Mouse (Mus musculus) urinary bladder, adult 2 months (tissue): ENCODE measurements around the gene Rdx. TPM values are rescaled to one million over a fixed set of nuclear protein-coding genes. Genes with fewer than 3 reads are reported as not detected.
"Not testable (repeated sequence)": the region's sequence is repeated elsewhere in the genome, so short reads cannot be mapped to it uniquely, and the experiment has no call there.

Source experiments
- DNase-seq: peaks from one replicate; pipeline ENCODE4 v3.0.0; 2022; ENCODE audit warnings: low spot score
- polyA plus RNA-seq: library from polyadenylated mRNA; depleted of rRNA; stranded (reverse); fragments of >200 nt; gene quantifications from 2 replicates; pipeline ENCODE4 v1.2.3, GENCODE M21; 2012

The Rdx gene
- polyA plus RNA-seq, 1 experiment = 38.1 TPM

DNA sequence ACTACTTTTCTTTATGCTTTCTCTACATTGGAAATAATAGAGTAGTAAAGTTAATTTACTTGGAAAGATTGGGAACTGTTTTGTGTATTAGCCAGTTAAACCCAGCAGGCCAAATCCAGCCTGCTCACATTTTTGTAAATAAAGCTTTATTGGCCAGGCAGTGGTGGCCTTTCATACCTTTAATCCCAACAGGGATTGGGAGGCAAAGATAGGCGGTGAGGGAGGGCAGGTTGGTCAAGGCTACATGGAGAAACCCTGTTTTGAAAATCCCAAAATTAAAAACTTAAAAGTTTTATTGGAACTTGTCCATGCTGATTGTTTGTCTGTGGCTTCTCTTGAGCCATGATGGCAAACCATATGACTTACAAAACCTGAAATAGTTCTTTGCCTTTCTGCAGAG, 5.2 kb downstream of the Rdx start:
- no peak for DNase-seq

DNA sequence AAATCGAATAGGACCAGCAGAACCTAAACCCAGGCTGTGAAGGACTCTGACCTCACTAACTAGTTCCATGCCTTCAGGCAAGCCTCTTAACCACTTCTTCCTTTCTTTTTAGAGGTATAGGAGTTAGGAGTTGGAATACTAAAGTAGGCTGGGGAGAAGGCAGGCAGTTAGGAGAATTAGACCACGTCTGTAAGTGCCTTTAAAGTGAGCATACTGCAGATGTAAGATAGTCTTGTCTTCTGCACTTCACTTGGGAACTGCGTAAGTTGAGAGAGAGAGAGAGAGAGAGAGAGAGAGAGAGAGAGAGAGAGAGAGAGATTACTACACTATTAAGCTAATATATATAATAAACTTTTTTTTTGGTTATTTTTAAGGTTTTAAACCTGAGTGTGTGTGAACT, 8.3 kb downstream of the Rdx start:
- no peak for DNase-seq

DNA sequence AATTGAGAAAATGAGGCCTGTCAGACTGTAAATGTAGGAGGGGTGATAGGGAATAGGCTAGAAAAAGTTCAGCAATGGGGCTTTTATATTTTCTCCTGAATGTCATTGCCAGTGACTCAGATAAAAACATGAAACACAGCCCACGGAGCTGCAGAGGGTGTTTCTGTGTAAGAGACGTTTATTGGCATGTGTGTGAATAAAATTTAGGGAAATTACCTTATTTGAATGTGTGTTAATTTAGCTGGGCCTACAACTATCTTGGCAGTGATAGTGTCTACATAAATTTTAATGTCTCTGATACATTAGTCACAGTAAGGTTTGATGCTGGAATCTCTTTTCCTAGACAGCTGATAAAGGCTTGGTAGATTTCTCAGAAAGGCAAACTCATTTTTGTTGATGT, 12.8 kb downstream of the Rdx start:
- DNase-seq = no peak

DNA sequence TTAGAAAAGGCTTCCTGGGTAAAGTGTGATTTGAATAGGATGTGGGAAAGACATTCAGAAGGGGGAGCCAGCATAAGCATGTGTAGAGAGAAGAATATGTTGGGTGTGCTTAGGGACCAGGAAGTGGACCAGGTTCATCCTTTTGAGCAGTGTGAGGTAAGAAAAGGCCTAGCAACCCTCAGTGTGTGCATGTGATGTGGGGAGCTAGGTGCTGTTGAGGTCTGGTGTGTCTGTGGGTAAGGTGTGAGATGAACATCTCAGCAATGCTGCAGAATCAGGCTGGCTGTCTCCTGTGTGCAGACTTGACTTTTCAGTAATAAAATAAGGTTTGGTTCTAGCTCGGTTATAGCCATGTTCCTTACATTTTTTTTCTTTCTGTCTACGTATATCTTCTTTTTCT, 23.1 kb downstream of the Rdx start:
- no peak for DNase-seq

DNA sequence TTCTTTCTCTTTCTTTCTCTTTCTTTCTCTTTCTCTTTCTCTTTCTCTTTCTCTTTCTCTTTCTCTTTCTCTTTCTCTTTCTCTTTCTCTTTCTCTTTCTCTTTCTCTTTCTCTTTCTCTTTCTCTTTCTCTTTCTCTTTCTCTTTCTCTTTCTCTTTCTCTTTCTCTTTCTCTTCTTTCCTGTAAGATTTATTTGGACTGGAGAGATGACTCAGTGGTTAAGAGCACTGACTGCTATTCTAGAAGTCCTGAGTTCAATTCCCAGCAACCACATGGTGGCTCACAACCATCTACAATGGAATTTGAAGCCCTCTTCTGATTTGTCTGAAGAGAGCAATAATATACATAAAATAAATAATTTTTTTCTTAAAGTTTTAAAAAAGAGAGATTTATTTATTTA, 24.4 kb downstream of the Rdx start:
- not testable (repeated sequence) for DNase-seq

DNA sequence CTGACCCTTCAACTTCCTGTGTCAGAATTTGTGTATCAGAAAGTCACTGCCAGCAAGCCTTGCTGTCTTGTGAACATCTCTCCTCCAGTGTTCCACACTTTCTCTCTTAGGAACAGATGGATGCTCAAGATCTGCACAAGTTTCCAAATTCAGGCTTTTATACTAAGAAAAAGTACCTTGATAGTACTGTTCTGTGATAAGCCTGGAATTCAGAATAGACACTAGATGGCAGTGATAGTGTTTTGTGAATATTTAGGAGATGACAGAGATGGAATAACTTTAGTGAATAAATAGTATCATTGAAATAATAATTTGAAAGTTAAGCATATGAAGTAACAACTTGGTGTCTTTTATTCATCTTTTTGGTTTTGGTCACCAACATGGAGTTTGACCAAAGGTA, 25.2 kb downstream of the Rdx start:
- DNase-seq = no peak

DNA sequence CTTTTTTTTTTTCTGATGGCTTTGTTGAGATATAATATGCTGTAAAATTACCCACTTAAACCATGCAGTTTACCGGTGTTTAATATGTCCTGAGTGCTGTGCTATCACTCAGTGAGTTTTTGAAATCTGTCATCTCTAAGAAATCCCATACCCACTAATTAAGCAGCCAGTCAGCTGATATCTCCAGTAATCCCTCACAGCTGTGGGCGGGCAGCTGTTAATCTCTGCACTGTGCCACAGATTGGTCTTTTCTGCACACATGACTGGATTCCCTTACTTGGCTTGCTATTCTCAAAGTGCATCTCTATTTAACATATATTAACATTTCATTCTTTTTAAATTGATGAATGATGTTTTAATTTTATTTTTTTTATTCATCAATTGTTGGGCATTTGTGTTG, 29.1 kb downstream of the Rdx start:
- DNase-seq = no peak

DNA sequence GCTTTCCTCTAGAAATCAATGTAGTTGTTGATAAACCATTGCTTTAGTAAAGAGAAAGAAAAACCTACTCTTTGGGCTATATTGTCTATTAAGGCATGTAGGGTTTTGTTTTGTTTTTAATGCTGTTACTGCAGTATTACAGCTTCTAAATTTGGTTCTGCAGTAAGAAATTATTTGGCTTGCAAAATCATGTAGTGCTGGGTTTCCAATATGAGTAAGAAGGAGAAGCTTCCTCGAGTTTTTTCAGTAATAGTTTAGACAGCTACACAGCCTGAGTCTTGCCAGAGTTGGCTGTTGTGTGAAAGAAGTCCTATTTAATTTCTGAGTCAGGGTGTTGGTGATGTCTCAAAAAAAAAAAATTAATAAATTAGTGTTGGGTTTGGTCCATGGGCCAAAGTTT, 30.7 kb downstream of the Rdx start:
- DNase-seq = no peak

DNA sequence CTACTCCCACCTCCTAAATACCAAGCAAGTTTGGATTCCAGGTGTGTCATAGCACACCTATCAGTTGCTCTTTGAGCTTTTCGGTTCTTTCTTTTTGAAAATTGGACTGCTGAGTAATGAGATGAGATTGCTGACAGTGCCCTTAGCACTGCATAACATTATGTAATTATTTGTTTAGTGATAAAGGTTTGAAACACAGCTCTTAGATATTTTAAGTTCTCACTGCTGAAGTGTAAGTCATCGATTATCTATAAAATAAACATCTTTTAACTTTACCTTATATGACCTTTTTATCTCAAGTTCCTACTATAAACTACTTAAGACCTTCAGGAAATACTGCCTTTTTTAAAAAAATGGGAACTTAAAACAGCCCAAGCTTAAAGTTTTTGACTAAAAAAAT, 35.0 kb downstream of the Rdx start:
- DNase-seq = no peak

DNA sequence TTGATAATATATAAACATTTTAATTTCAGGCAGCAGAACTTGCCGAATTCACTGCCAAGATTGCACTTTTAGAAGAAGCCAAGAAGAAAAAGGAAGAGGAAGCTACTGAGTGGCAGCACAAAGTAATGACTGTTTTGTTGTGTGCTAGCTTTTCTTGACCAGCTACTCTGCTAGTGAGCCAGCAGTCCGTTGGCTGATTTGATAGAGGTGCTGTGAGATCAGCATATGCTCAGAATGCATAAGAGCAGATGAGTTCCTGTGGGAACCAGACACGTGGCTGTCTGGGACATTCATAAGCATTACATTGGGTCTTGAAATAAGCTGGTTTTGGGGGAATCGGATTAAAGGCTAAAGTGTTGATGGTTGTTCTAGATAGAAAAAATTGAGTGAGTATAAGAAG, 35.4 kb downstream of the Rdx start:
- no peak for DNase-seq

DNA sequence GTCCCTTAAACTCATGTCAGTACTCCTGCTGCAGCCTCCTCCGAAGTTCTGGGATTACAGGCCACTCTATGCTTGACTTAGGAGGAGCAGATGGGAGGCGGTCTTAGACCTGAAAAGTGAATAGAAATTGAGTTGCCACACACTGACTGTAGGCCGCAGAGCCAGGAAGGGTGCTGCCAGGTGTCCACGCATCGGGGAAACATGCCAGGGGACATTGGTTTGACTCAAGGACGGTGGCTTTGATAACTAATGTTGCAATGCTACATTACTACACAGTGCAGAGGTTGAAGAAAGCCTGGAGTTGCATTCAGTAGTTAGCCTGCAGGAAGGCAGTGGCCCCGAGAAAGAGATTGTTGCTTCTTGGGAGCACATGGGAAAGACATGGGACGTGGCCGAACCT, 44.8 kb downstream of the Rdx start:
- DNase-seq = no peak

DNA sequence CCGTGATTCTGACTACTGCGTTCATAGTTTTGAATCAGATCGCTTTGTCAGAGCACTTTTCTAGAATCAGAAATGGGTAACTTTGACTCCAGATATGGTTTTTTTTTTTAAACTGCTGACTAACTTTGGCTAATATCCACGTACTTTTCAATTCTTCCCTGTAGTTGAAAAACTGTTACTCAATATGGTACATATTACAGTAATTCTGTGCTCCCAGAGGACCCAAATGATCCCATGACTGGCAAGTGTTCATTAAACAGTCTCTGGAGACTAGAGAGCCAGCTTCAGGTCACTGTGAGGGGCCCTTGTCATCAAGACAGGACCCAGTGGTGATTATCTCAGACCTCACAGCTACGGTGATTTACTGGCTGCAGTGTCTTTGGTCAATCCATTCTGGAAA, 45.3 kb downstream of the Rdx start:
- no peak for DNase-seq

DNA sequence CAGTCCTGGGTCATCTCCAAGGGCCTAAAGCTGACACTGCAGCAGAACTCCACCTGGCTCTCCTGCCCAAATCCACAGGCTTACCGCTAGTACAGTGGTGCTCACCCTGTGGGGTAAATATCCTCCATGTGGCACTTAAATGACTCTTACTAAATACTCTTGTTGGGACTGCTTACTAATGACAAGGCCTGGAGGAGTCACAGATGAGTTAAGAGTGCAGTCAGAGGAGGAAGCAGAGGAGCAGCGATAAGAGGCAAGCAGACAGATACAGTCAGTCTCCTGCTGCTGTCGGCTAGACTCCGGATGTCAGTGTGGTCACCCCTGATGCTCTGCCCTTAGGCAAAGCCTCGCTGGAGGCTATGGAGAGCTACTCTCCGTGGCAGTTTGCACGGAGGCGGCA, 46.1 kb downstream of the Rdx start:
- no peak for DNase-seq

DNA sequence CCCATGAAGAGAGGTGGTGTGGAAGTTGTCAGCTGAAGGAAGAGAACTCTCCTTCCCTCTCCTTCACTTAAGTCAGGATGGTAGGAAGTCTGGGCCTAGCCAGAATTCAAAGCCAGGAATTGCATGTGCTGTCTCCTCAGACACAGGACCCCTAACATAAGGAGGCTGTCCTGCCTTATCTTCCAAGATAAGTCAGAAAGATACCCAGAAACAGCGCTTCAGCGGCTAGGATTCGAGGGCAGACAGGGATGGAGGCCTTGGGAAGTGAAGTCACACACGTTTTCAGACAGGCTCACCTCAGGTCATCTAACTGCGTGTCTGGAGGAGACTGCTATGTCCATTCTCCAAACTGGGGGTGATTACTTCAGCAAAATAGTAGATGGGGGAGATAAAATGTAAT, 47.0 kb downstream of the Rdx start:
- no peak for DNase-seq

DNA sequence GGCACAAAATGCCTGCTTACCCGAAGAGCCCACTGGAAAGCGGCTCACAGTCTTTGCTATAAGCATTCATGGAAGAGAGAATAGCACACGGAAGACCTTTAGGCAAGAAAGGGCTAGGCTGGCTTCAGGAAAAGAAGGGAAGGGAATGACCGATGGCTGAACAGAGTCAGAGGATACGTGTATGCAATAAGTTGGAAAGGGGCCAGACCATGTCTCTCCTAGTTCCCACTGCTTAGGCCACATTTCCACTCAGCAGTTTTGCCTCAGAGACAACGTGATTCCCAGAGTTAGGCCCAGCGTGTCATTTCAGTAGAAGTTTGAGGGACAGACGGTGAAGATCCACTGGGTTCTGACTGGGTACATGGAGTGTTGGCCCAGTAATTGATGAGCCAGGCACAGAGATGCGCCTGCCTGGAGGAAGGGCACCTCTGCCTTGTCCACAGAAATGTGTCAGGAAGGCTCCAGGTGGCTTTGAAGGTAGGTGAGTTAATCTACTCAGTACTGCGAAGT, 47.6 kb downstream of the Rdx start:
- no peak for DNase-seq

DNA sequence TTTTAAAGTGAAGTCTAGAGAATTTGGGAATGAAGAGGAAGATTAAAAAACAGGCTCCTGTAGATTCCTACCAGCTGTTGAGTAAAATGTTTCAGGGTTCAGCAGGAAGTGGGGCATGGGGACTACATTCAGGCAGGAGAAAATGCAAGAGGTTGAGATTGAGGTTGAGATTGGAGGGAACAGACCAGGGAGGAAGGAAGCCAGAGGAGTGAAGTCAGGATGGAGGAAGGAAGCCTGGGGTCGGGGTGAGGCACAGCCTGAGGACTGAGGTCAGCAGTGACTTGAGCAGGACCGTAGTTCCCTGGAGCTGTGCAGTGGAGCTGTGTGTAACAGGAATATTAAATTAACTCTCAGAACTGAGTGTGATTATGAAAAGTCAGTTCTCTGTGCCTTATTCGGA, 48.7 kb downstream of the Rdx start:
- DNase-seq = no peak

DNA sequence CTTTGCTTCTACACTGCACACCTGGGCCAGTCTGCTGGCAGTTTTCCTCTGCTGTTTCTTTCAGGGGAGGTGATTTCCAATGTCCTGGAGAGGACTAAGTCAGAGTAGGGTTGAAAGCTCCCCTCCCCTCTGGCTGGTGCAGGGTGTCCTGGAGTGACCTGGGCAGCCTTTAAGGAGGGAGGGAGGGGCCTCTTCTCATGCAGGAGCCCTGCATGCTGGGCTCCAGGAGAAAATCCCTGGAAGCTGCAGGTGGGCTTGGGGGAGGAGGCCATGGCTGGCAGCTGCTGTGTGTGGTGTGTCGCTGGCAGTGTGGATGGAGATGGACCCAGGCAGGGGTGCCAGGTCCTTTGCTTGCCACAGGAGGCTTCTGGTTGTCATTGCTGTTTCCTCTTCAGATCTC, 50.4 kb downstream of the Rdx start:
- no peak for DNase-seq

DNA sequence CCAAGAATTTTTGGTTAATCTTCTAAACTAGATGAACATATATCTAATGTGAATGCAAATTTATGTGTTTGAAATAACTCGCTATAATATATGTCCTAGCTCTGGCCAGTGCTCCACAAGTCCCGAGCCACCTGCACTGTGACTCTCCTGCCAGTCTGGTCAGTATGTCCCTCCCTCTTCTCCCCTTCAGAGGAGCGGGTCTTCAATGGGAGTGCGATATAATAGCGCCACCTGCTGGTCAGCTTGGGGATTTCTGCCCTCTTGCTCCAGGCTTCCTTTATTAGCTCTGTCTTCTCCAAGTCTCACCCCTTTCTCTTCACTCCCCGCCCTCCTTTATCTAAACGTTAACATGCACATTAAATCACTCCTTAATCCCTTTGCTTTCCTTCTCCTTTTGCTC, 51.6 kb downstream of the Rdx start:
- DNase-seq = peak; percentile 62

DNA sequence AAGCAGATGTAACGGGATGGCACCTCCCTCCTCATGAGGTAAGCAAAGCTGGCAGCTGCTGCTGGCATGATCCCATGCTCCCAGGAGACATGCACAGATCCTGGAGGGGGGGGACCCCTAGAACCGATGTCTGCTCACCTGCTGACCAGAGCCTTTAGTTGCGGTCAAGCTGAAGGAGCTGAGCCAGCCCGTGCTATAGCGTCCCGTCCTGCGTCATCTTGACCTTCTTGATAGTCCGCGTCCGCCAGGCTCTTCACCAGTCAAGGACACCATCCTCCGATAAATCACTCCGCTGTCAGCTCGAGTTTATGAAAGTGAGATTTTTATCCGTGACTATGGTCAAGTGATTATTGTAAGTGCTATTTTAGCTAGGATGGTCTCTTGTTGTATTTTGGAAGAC, 53.5 kb downstream of the Rdx start:
- no peak for DNase-seq

DNA sequence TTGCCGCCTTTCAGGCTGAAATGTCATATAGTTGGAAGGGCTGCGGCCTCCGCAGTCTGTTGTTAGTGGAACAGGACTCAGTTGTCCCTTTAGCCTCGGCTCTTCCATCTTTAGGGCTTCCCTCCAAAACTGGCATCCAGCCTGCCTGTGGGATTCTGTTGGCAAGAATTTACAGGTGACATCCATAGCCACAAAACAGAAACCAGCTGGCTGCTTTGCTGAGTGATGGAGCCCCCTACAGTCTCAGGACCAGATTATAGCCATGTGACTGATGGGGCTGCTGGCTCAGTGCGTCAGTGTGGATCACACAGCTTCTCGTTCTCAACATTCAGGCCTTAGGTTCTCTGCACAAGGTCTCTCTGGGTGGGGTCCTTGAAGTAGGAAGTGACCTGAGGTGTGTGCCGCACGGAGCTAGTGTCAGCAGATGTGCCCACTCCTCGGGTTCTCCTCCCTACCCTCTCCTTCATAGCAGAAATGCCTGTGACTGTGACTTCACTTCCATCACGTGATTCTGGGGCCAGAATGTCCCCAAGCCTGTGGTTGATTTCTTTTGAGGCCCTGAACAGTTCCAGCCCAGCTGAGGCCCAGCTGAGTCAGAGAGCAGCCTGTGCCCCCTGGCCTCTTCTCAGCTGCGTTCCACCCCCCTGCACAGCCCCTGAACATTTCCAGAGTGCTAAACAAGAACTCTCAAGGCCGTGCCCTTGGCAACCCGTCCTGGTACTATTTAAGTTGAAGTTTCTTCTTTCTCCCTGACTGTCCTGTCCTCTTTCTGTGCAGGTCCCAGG, 55.3 kb downstream of the Rdx start:
- DNase-seq = no peak

DNA sequence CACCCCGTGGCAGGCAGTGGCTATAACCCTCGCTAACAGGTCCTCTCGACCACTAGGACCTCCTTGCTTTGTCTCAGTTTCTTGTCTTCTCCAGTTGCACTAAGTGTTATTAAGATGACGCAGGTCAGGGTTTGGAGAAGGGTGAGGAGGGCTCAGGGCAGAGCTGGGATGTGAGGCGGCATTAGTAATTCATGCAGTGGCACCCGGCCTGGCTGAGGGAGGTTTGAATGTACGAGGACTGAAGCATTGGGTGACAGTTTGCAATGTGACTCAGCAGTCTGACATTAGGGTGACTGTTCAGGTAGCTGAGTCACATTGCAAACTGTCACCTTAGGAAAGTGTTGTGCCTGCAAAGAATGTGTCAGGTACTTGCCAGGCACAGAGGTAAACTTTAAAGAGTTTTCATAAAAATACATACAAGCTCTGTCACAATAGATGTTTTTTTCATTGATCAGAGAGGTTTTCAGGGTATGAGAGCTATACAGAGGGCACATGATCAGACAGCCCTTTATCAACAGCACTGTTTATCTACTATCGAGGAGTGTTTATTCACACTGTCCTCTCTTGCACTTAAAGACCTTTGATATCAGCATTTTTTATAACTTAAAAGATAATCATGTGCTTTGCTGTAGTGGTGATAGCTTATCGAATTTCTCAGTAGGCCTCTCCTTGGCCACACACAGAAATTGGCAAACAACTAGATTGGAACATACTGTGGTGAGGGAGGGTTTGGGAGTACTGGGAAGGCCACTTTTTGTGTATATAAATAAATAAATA, 56.7 kb downstream of the Rdx start:
- DNase-seq = no peak

DNA sequence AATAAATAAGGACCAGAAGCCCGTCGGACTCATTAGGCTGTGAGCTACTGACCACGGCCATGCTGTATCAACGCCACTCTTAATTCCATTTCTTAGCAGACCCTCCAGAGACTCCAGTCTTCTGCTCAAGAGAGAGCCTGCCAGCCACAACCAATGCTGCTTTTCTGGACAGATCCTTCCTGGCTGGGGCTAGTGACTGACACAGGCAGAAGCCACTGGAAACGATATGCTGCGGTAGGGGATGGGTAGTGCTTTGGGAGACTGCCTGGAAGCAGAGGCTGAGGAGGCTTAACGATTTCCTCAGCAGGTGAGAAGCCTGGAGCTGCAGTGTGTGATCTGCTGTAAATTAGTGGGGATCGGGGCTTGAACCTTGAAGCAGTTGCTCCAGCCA, 57.2 kb downstream of the Rdx start:
- no peak for DNase-seq

DNA sequence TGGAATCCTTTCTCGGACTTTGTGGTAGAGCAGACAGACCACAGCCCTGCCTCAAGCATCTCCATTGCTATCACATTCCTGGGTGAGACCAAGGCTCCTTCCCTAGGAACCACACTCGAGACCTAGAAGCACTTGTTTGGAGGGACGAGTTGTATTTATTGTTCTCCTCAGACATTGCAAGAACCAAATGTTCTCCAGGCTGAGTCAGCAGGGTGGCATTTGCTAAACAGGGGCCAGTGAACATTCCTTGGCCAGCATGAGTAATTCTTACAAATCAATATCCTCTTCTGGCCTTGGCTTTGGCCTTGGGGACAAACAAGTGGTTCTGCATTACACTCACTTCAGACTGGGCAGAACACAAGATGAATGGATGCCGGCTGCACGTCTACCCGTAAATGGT, 58.5 kb downstream of the Rdx start:
- no peak for DNase-seq
